Mouse (Mus musculus) embryonic stem cell, embryonic (primary cell): ENCODE data around the gene Shb.

ENCODE experiments used
- CTCF ChIA-PET, 4 experiments: fragments of 300-600 bp in 2 of 4; fragments of 350-600 bp in 2 of 4; sonication (Branson Sonifier 250); formaldehyde crosslinking; loops; one replicate each; lab custom pipeline; 2022; ENCODE audit warnings: inconsistent platforms in 2 of 4; lab: Charles Lee
- POLR2A ChIA-PET, 4 experiments: fragments of 300-600 bp in 2 of 4; fragments of 350-600 bp in 2 of 4; sonication (Branson Sonifier 250); formaldehyde crosslinking; loops; one replicate each; lab custom pipeline; 2022; ENCODE audit warnings: antibody characterized with exemption in 4 of 4, inconsistent platforms in 1 of 4; lab: Charles Lee

Gene Shb

DNA sequence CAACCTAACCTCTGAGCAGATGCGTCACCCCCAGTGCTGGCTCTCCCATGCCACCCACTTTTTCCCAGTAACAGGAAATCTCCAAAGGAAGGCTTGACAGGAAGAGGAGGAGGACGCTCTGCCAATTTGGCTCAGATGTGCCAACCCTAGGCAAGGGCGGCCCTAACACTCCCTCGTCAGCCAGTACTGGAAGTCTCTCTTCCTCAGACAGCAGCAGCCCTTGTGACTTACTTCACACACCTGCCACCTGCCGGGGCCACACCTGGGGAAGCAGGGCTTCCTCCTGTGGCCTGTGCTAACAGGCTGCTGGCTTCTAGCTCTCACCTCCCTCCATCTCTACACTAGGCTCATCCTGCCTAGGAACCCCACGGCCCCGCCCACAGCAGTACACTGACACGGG, 31.9 kb downstream of the Shb start:
- ChIA-PET CTCF (interaction anchor here in 3 of 4 experiments (0.5 to 2.0 kb wide), 3 partner anchors 8 to 481 kb away, joined by 3 to 8 read pairs (median 3); no protein-coding TSS in a partner anchor), POLR2A (interaction anchor here (0.9 to 29.5 kb wide), 21 partner anchors 10 to 311 kb away, joined by 3 to 502 read pairs (median 6); partner anchors contain the start of gene Shb (in 1 of the 4))

DNA sequence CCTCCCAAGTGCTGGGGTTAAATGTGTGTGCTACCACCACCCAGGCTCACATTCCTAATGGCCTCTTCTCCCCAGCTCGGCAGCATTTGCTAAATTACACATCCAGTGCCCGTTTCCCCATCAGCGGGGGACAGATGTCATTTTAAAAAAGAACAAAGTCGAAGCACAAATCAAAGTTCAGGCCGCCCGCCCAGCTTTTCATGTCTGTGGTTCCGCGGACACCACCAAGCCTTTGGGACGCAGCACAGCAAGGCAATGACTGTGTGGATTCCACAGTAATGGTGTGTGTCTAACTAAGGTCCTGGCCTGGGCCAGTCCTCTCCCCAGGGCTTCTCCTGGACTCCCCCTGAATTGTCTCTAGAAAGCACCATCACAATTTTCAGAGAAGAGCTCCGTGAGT, 32.7 kb downstream of the Shb start:
- ChIA-PET CTCF (interaction anchor here in 3 of 4 experiments (0.6 to 2.0 kb wide), 9 partner anchors 9 to 416 kb away, joined by 3 to 8 read pairs (median 3); no protein-coding TSS in a partner anchor), POLR2A (interaction anchor here (0.6 to 29.5 kb wide), 40 partner anchors 8 to 1331 kb away, joined by 3 to 502 read pairs (median 4); partner anchors contain the start of genes Shb (in 1 of the 4), Slc25a51 (in 1 of the 4) and Zbtb5 (in 1 of the 4))

DNA sequence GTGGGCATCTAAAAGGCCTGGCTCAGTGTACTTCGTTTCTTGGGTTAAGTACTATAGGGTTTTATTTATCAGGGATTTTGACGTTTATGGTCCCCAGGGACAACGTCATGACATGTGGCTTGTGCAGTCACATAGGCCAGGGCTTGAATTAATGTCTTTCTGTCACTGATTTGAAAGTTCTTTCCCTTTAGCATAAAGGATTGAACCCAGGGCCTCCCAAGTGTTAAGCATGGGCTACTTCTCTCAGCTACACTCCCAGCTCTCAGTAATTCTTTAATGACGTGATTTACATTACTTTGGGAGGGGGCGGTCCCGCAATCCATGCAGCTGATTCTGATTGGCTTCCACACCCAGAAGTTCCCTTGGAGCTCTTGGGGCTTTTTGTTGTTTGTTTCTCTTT, 33.2 kb downstream of the Shb start:
- CTCF ChIA-PET, result interaction anchor here (0.5 to 2.0 kb wide), 10 partner anchors 9 to 416 kb away, joined by 3 to 14 read pairs (median 4); no protein-coding TSS in a partner anchor
- POLR2A ChIA-PET, result interaction anchor here in 3 of 4 experiments (0.6 to 29.5 kb wide), 35 partner anchors 9 to 1331 kb away, joined by 3 to 502 read pairs (median 4); partner anchors contain the start of genes Shb (in 1 of the 3), Slc25a51 (in 1 of the 3) and Zbtb5 (in 1 of the 3)

GRCm38 (mm10) chr4:45498345-45498744, 33.9 kb downstream of the Shb start:
- ChIA-PET POLR2A (interaction anchor here in 3 of 4 experiments (1.1 to 29.5 kb wide), 7 partner anchors 8 to 94 kb away, joined by 3 to 502 read pairs (median 21); partner anchors contain the start of gene Shb (in 1 of the 3)), CTCF (interaction anchor here in 1 of 4 experiments (1.4 to 2.0 kb wide), 2 partner anchors 10 to 317 kb away, joined by 3 to 8 read pairs; no protein-coding TSS in a partner anchor)

DNA sequence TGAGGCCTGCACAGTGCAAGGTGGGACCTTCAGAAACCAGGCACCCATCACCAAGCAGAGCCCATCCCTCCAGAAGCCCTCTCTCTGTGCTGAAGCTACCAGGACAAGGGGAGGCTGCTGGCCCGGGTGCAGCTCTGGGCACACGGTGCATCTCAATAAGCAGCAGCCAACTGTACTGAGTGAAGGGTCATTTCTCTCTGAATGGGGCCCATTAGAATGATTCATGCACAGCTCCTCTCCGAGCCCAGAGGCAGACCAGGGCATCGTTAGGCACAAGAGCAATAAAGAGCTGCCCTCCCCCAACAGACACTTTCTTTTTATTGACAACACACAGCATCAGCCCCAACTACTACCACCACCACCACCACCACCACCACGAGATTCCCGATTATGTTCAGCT, 35.0 kb downstream of the Shb start:
- POLR2A ChIA-PET, result interaction anchor here in 3 of 4 experiments (0.7 to 29.5 kb wide), 4 partner anchors 9 to 22 kb away, joined by 3 to 502 read pairs (median 4); partner anchors contain the start of gene Shb (in 1 of the 3)

DNA sequence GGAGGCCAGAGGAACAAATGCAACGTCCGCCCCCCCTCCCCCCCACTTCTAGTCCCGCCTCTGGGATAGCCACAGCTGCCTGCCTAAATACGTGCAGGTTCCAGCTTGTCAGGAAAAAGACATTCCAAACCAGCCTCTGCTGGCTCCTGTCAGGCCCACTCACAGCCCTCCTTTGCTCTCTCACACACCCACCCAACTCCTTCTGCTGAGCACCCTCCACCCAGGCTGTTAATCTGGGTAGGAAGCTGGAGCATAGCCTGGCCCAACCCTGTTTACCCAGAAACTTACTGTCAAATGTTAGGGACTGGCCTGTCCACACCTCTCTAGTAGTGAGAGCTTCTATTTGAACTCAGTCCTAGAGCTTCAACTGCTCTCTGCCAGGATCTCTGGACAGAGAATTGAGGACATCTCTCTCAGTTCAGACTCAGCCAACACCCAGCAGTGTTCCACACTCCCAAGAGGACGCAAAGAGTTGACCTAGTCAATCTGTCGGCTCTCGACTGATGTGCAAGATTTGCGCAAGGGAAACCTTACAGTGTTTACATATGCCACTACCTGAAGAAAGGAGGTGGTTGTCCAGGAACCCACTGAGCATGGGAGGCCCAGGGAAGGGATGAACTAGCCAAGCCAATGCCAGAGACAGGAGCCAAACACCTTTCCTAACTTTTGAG, 36.6 kb downstream of the Shb start:
- CTCF ChIA-PET, result interaction anchor here in 1 of 4 experiments (0.6 to 0.7 kb wide), 3 partner anchors 18 to 477 kb away, joined by 3 to 7 read pairs (median 5); partner anchors contain the start of gene Polr1e
- POLR2A ChIA-PET, result interaction anchor here in 3 of 4 experiments (0.6 to 29.5 kb wide), 17 partner anchors 7 to 847 kb away, joined by 3 to 502 read pairs (median 4); partner anchors contain the start of genes Shb (in 1 of the 3) and Slc25a51 (in 1 of the 3)

More for the DNA sequence above, 35.0 kb downstream of the Shb start:
- CTCF ChIA-PET, result interaction anchor here in 2 of 4 experiments (0.5 to 0.9 kb wide), 4 partner anchors 23 to 79 kb away, joined by 3 to 5 read pairs (median 4); no protein-coding TSS in a partner anchor

GRCm38 (mm10) chr4:45493786-45494400, 38.4 kb downstream of the Shb start:
- CTCF ChIA-PET, result interaction anchor here in 2 of 4 experiments (0.5 to 1.3 kb wide), 4 partner anchors 16 to 896 kb away, joined by 3 to 5 read pairs (median 4); partner anchors contain the start of gene Trmo (in 1 of the 2)
- POLR2A ChIA-PET, result interaction anchor here in 2 of 4 experiments (0.6 to 29.5 kb wide), 10 partner anchors 9 to 98 kb away, joined by 3 to 502 read pairs (median 3); partner anchors contain the start of gene Shb (in 1 of the 2)

DNA sequence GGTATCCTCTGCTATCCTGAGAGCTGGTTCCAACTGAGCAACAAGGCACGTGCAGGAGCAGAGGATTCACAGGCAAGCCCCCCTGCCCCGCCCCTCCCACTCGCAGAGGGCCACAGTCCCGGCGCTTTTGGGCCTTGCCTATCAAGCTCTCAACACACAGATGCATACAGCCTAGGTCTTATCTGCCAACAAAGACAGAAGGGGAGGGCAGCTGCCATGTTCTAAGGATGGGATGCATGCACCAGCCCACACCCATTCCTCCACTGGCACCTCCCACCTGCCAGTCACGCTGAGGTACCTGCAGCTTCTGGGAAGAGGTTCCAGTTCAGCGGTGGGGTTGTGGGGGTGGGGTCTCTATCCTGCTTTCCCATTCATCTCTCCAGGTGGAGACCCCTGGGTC, 39.2 kb downstream of the Shb start:
- POLR2A ChIA-PET, result interaction anchor here in 2 of 4 experiments (0.5 to 29.5 kb wide), 12 partner anchors 8 to 99 kb away, joined by 3 to 502 read pairs (median 4); partner anchors contain the start of gene Shb (in 1 of the 2)
- CTCF ChIA-PET, result interaction anchor here in 2 of 4 experiments (0.7 to 1.3 kb wide), 3 partner anchors 29 to 75 kb away, joined by 5 read pairs; no protein-coding TSS in a partner anchor

DNA sequence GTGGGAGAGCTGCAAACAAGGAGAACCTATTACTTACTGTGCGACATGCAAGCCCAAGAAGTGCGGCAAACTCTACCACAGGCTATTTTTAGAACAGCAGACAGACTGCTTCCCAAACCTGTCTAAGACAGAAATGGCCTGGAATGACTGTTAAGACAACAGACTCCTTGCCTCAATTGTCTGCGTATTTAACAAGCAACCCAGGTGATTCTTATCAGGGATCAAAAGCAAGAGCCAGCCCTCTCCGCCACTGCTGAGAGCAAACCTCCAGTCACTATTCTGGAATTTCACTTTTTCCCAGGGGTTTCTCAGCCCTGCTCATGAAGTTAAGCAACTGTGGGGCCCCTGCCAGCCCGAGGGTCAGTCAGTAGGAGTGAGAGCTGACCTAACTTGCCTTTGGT, 39.6 kb downstream of the Shb start:
- ChIA-PET CTCF (interaction anchor here in 2 of 4 experiments (0.7 to 1.3 kb wide), 3 partner anchors 28 to 74 kb away, joined by 5 read pairs; no protein-coding TSS in a partner anchor), POLR2A (interaction anchor here in 3 of 4 experiments (0.5 to 29.5 kb wide), 17 partner anchors 9 to 88 kb away, joined by 3 to 502 read pairs (median 4); partner anchors contain the start of genes Shb (in 1 of the 3) and Slc25a51 (in 1 of the 3))

GRCm38 (mm10) chr4:45491685-45492601, 40.3 kb downstream of the Shb start:
- POLR2A ChIA-PET, result interaction anchor here (0.5 to 29.5 kb wide), 19 partner anchors 9 to 805 kb away, joined by 3 to 502 read pairs (median 4); partner anchors contain the start of genes Shb (in 1 of the 4) and Slc25a51 (in 1 of the 4)
- CTCF ChIA-PET, result interaction anchor here in 2 of 4 experiments (0.6 to 0.8 kb wide), 3 partner anchors 27 to 74 kb away, joined by 5 read pairs; no protein-coding TSS in a partner anchor

- CTCF ChIA-PET, result interaction anchor here in 1 of 4 experiments (0.6 kb wide), 2 partner anchors 68 to 73 kb away, joined by 5 read pairs; no protein-coding TSS in a partner anchor
- POLR2A ChIA-PET, result interaction anchor here (0.6 to 29.5 kb wide), 37 partner anchors 8 to 379 kb away, joined by 3 to 502 read pairs (median 6); partner anchors contain the start of genes Shb (in 1 of the 4) and Slc25a51 (in 1 of the 4)
Measured at GRCm38 (mm10) chr4:45491119-45491679, 41.1 kb downstream of the Shb start.

DNA sequence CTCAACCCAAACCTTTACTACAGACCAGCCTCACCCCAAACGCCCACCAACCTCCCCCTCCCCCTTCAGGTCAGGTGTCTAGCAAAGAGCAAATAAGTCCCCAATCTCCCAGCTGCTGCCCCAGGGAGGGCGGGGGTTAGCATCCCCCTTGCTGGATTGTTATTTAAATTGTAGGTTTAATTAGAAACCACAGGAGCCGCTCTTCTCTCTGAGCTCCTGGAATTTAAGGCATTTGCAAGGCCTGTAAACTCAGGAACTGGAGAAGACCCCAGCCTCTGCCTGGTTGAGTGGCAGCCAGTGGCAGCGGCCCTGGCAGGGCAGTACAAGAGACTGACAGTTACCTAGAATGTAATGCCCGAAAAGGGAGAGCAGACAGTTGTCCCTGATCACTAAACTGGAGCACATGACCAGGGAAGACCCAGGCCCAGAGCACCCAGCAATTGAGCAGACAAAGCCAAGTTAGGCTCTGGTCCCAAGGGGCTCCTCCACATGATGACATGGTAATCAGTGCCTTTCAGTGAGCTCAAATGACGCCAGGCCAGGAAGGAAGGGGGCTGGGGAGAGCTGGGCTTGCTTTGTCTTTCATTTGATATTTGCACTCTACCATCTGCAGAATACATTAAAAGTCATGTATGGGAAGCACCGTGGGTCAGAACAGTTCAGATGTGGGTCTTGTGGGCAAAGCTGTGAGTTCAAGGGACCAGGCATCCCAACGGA, 42.1 kb downstream of the Shb start:
- ChIA-PET CTCF (interaction anchor here in 3 of 4 experiments (0.5 to 1.4 kb wide), 7 partner anchors 9 to 98 kb away, joined by 3 to 16 read pairs (median 3); no protein-coding TSS in a partner anchor), POLR2A (interaction anchor here (0.5 to 29.5 kb wide), 58 partner anchors 8 to 901 kb away, joined by 3 to 502 read pairs (median 4); partner anchors contain the start of genes Slc25a51 (in 2 of the 4) and Shb (in 1 of the 4))

DNA sequence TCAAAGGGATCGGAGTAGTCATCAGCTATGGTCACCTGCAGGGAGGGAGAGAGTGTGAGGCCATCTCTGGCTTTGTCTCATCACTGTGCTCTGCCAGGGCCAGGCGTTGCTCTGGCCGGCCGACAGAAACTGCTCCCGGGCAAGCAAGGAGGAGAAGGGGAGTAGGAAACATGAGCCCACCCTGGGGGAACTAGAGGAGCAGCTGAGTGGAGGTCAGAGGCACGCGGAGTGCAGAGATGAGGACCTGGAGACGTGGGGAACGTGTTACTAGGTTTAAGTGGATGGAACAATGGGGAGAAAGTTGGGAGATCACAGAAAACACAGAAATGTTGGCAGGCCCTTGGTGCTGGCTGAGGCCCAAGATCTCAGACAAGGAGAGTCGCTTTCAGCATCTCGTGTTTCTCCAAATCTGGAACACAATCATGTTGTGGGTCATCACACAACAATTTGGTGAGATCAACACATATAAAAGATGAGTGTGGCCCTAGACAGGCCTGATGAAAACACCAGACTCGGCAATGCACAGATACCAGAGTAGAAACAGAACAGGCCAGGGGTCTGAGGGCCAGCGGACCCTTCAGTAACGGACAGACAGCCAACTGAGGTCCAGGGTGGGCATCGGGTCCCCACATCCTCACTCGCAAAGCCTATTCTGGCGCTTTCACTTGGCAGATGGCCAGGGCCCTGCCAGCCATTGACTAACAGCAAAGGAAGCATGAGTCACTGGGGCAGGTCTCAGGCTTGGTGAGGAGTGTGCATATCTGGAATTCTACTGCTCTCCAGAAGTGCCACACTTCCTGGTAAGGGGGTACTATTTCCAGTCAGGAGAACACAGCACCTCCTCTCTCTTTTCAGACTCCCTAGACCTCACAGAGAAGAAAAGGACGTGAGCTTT, 42.9 kb downstream of the Shb start:
- POLR2A ChIA-PET, result interaction anchor here in 3 of 4 experiments (0.5 to 29.5 kb wide), 41 partner anchors 7 to 901 kb away, joined by 3 to 502 read pairs (median 6); partner anchors contain the start of genes Slc25a51 (in 2 of the 3) and Shb (in 1 of the 3)
- CTCF ChIA-PET, result interaction anchor here in 3 of 4 experiments (0.5 to 1.4 kb wide), 6 partner anchors 11 to 99 kb away, joined by 3 to 16 read pairs (median 3); no protein-coding TSS in a partner anchor

- ChIA-PET POLR2A (interaction anchor here in 3 of 4 experiments (0.5 to 29.5 kb wide), 8 partner anchors 14 to 324 kb away, joined by 4 to 502 read pairs (median 43); partner anchors contain the start of gene Shb (in 1 of the 3)), CTCF (interaction anchor here in 1 of 4 experiments (1.0 kb wide), 1 partner anchor 40 kb away, joined by 3 read pairs; no protein-coding TSS in a partner anchor)
Measured at GRCm38 (mm10) chr4:45487681-45488081, 44.6 kb downstream of the Shb start.
